Mouse (Mus musculus): ENCODE data around the gene Slc2a8. TPM values are rescaled to one million over a fixed set of nuclear protein-coding genes. Genes with fewer than 3 reads are reported as not detected.
A peak's percentile ranks its signal among the peaks of the same experiment; 100 is the strongest.

Gene Slc2a8
- total and polyA plus RNA-seq, 2 experiments from 2014 or later = 24.6 to 26.9 TPM

DNA sequence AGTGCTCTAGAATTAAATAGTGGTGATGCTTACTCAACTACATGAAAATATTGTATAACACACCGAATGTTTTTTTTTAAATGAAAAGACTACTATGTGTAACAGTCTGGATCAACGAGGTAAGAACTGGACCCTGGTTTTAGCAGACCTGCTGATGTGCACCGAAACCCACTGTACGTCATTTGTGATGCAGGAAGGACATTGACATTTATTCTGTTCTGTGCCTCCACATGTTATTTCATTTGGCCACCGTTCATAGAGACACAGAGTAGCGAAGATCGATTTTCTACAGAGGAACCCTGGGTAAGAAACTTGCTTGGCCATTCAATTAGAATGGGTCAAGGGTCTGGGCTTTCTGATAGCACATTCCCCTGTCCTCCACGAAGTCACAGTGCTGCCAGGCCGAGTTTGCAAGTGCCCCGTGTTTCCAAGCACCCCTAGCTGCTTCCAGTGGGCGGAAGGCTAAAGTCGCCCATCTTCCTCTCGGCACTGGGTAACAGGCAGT is 15.6 kb downstream of the Slc2a8 start:
- Histone ChIP-seq H3K27me3 (ENCODE audit: insufficient read depth, low read length) (no peaks in the 10 kb centered on the region), H3K4me1 (ENCODE audit: insufficient read depth) (peaks cover 4% of the 10 kb centered on the region; the same call in 1 of the 2 replicates), H3K9me3 (ENCODE audit: low read length) (no peaks in the 10 kb centered on the region), H3K9ac (peak overlapping the region; percentile 79), H3K4me2 (ENCODE audit: low read depth) (peak overlapping the region; percentile 75), H3K4me3 (ENCODE audit: low read depth, low read length) (peak overlapping the region; percentile 65), H3K36me3 (ENCODE audit: insufficient read depth) (peaks cover 21% of the 10 kb centered on the region), H3K27ac (ENCODE audit: low read depth, low read length) (peak overlapping the region; percentile 95)
- no peak for DNase-seq
- no peak for ATAC-seq
- TF ChIP-seq CTCF (IDR thresholded peaks at IDR 0.05; ENCODE audit: low read depth) = no peak
- WGBS = 9% methylated on average over 13 of the region's 13 CpGs

DNA sequence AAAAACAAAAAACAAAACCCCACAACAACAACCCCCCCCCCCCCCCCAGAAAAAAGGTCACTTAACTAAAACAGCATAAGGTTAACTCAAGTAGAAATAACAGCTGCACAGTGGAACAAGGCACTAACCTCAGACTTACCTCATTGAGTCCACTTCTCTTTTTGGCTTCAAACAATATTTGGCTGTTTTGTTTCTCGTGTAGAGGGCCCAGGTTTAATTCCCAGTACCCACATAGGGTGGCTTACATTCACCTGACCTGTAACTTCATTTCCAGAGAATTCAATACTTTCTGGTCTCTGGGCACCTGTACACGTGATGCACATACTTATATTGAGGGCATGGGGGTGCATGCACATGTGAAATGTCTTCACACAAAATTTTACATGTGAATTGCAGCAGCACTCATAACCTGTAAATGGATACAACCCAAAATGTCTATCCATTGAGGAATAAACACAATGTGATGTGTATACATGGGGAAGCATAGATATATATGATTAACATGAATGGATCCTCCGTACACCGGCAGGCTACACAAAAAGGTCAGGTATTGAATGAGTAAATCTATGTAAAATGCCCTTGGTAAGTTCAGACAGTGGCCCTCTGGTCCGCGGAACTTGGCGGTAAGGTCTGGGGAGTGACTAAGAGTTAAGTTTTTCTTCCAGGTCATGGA is 16.2 kb downstream of the Slc2a8 start:
- no peak overlapping the region for H3K4me3 ChIP-seq (ENCODE audit: low read depth, low read length)
- H3K9ac ChIP-seq = no peak overlapping the region
- no peak for TF ChIP-seq CTCF (IDR thresholded peaks at IDR 0.05; ENCODE audit: low read depth)
- H3K27me3 ChIP-seq (ENCODE audit: insufficient read depth, low read length) = no peaks in the 10 kb centered on the region
- no peak overlapping the region for H3K27ac ChIP-seq (ENCODE audit: low read depth, low read length)
- peaks cover 21% of the 10 kb centered on the region for H3K36me3 ChIP-seq (ENCODE audit: insufficient read depth)
- ATAC-seq (no peak), DNase-seq (no peak)
- H3K4me2 ChIP-seq (ENCODE audit: low read depth) = no peak overlapping the region
- H3K9me3 ChIP-seq (ENCODE audit: low read length) = no peaks in the 10 kb centered on the region
- WGBS = 19% methylated on average over 7 of the region's 7 CpGs
- peaks cover 9% of the 10 kb centered on the region for H3K4me1 ChIP-seq (ENCODE audit: insufficient read depth)

DNA sequence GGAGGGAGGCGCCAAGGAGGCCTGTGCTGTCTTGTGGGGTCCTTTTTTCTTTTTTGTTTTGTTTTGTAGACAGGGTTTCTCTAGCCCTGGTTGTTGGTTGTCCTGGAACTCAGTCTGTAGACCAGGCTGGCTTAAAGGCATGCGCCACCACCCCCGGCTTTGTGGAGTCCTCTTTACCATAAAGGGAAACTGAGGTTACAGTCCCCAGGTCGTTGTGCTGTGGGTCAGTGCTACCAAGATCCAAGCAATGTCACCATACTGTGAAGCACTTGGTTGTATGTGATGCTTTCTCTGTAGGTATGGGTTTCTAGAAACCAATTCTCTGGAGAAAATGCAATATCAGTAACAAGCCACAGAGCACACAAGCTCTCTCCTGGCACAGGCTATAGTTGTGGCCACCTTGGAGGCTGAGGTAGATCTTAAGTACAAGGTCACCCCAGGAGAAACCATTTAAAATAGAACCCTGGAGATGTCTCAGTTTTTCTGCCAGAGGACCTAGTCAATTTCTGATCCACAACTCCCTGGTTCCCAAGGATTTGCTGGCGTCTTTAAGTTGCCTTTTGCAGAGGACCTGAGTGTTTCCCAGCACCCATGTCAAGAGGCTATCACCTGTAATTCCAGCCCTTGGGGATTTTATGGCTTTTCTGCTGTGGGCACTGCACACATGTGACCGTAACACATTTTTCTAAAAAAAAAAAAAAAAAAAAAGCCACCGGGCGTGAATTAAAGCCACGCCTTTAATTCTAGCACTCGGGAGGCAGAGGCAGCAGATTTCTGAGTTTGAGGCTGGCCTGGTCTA is 17.0 kb downstream of the Slc2a8 start:
- H3K4me3 ChIP-seq (ENCODE audit: low read depth, low read length) = no peak overlapping the region
- H3K9ac ChIP-seq = peak overlapping the region; percentile 6; the same call in 1 of the 2 replicates
- TF ChIP-seq CTCF (IDR thresholded peaks at IDR 0.05; ENCODE audit: low read depth) = no peak
- H3K9me3 ChIP-seq (ENCODE audit: low read length) = no peaks in the 10 kb centered on the region
- no peak overlapping the region for H3K4me2 ChIP-seq (ENCODE audit: low read depth)
- no peak for ATAC-seq
- H3K4me1 ChIP-seq (ENCODE audit: insufficient read depth) = peaks cover 12% of the 10 kb centered on the region
- H3K27ac ChIP-seq (ENCODE audit: low read depth, low read length) = no peak overlapping the region
- peaks cover 21% of the 10 kb centered on the region for H3K36me3 ChIP-seq (ENCODE audit: insufficient read depth)
- 29% methylated on average over 10 of the region's 10 CpGs for WGBS
- H3K27me3 ChIP-seq (ENCODE audit: insufficient read depth, low read length) = no peaks in the 10 kb centered on the region
- DNase-seq = no peak

- H3K9me3 ChIP-seq (ENCODE audit: low read length) = no peaks in the 10 kb centered on the region
- no peak overlapping the region for H3K4me2 ChIP-seq (ENCODE audit: low read depth)
- H3K4me3 ChIP-seq (ENCODE audit: low read depth, low read length) = no peak overlapping the region
- no peak overlapping the region for H3K27ac ChIP-seq (ENCODE audit: low read depth, low read length)
- 68% methylated on average over 1 of the region's 1 CpGs for WGBS
- H3K27me3 ChIP-seq (ENCODE audit: insufficient read depth, low read length) = no peaks in the 10 kb centered on the region
- peaks cover 21% of the 10 kb centered on the region for H3K36me3 ChIP-seq (ENCODE audit: insufficient read depth)
- ATAC-seq (no peak), DNase-seq (no peak)
- H3K9ac ChIP-seq = no peak overlapping the region
- H3K4me1 ChIP-seq (ENCODE audit: insufficient read depth) = peaks cover 12% of the 10 kb centered on the region
- no peak for TF ChIP-seq CTCF (IDR thresholded peaks at IDR 0.05; ENCODE audit: low read depth)
These were observed 17.9 kb downstream of the Slc2a8 start for GRCm38 (mm10) chr2:32963981-32964380.

GRCm38 (mm10) chr2:32963544-32963943 is 18.3 kb downstream of the Slc2a8 start:
- no peak overlapping the region for H3K4me2 ChIP-seq (ENCODE audit: low read depth)
- H3K27me3 ChIP-seq (ENCODE audit: insufficient read depth, low read length) = no peaks in the 10 kb centered on the region
- peaks cover 21% of the 10 kb centered on the region for H3K36me3 ChIP-seq (ENCODE audit: insufficient read depth)
- H3K4me3 ChIP-seq (ENCODE audit: low read depth, low read length) = no peak overlapping the region
- WGBS = 59% methylated on average over 4 of the region's 4 CpGs
- ATAC-seq = no peak
- DNase-seq = no peak
- no peak overlapping the region for H3K27ac ChIP-seq (ENCODE audit: low read depth, low read length)
- H3K9me3 ChIP-seq (ENCODE audit: low read length) = no peaks in the 10 kb centered on the region
- H3K9ac ChIP-seq = no peak overlapping the region
- H3K4me1 ChIP-seq (ENCODE audit: insufficient read depth) = peaks cover 12% of the 10 kb centered on the region
- TF ChIP-seq CTCF (IDR thresholded peaks at IDR 0.05; ENCODE audit: low read depth) = no peak

GRCm38 (mm10) chr2:32962875-32963220 is 19.0 kb downstream of the Slc2a8 start:
- H3K9me3 ChIP-seq (ENCODE audit: low read length) = no peaks in the 10 kb centered on the region
- no peak for TF ChIP-seq CTCF (IDR thresholded peaks at IDR 0.05; ENCODE audit: low read depth)
- H3K4me2 ChIP-seq (ENCODE audit: low read depth) = peak overlapping the region; percentile 76
- H3K27me3 ChIP-seq (ENCODE audit: insufficient read depth, low read length) = no peaks in the 10 kb centered on the region
- peaks cover 21% of the 10 kb centered on the region for H3K36me3 ChIP-seq (ENCODE audit: insufficient read depth)
- peaks cover 12% of the 10 kb centered on the region for H3K4me1 ChIP-seq (ENCODE audit: insufficient read depth)
- DNase-seq (no peak), ATAC-seq (no peak)
- peak overlapping the region; percentile 67 for H3K4me3 ChIP-seq (ENCODE audit: low read depth, low read length)
- H3K27ac ChIP-seq (ENCODE audit: low read depth, low read length) = peak overlapping the region; percentile 29; the same call in 1 of the 2 replicates
- WGBS = 7% methylated on average over 9 of the region's 9 CpGs
- H3K9ac ChIP-seq = peak overlapping the region; percentile 82
